Comparison of ENCODE assay signal across 7 mouse cellular contexts in the genomic region with DNA sequence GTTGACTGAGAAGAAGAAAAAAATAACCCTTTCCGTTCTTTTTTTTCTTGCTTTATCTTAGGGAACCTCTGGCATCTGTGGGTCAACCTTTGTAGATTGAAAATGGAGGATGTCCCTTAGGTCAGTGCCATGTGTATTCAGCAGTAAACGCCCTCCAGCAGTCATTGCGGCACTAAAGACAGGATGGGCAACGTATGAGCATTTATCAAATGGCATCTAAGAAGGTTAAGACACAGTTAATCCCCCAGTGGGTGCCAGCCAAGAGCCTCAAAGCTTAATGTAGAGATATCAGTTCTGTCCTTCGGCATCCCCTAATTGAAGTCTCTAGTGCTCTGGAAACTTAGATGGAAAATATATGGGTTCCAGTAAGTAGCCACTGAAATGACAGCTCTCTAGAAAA. TPM values are rescaled to one million over a fixed set of nuclear protein-coding genes. Genes with fewer than 3 reads are reported as not detected.
DNase-seq lines count a peak whose midpoint lies in the region; ATAC-seq lines count a peak whose summit lies in the region.

No protein-coding gene starts in this region.

- peaks cover 24% of the 10 kb centered on the region for H3K4me1 ChIP-seq in lung, embryonic 16.5 days (replicated peaks; ENCODE audit: control insufficient read depth, insufficient read depth, low read length)
- H3K4me1 ChIP-seq in forebrain, embryonic 13.5 days = peaks cover 48% of the 10 kb centered on the region
- peaks cover 40% of the 10 kb centered on the region for H3K4me1 ChIP-seq in limb, embryonic 13.5 days
- peaks cover 31% of the 10 kb centered on the region for H3K4me1 ChIP-seq in stomach, embryonic 14.5 days (ENCODE audit: control insufficient read depth, insufficient read depth, low read length)

- H3K27me3 ChIP-seq in lung, embryonic 16.5 days (ENCODE audit: control insufficient read depth, insufficient read depth, low read depth, low read length) = no peaks in the 10 kb centered on the region
- H3K27me3 ChIP-seq in forebrain, embryonic 13.5 days = no peaks in the 10 kb centered on the region
- no peaks in the 10 kb centered on the region for H3K27me3 ChIP-seq in limb, embryonic 13.5 days
- no peaks in the 10 kb centered on the region for H3K27me3 ChIP-seq in stomach, embryonic 14.5 days (ENCODE audit: control insufficient read depth, insufficient read depth, low read length)

- 33% methylated on average over 5 of the region's 5 CpGs for WGBS in lung, embryonic 16.5 days
- WGBS in forebrain, embryonic 13.5 days = 48% methylated on average over 5 of the region's 5 CpGs
- WGBS in limb, embryonic 13.5 days = 49% methylated on average over 5 of the region's 5 CpGs
- 33% methylated on average over 5 of the region's 5 CpGs for WGBS in stomach, embryonic 14.5 days

- ATAC-seq in lung, embryonic 16.5 days (ENCODE audit: low read depth) = no peak
- ATAC-seq in forebrain, embryonic 13.5 days = no peak
- no peak for ATAC-seq in limb, embryonic 13.5 days (ENCODE audit: low FRiP score, low read depth)
- no peak for ATAC-seq in stomach, embryonic 14.5 days (ENCODE audit: insufficient number of reproducible peaks, insufficient read depth, low FRiP score, low read depth)

- H3K4me3 ChIP-seq in lung, embryonic 16.5 days (ENCODE audit: low read length) = peak overlapping the region; percentile 79
- H3K4me3 ChIP-seq in forebrain, embryonic 13.5 days = peak overlapping the region; percentile 65
- H3K4me3 ChIP-seq in limb, embryonic 13.5 days = peak overlapping the region; percentile 66
- H3K4me3 ChIP-seq in stomach, embryonic 14.5 days (ENCODE audit: low read depth, low read length) = peak overlapping the region; percentile 75

- peak overlapping the region; percentile 97 for H3K27ac ChIP-seq in lung, embryonic 16.5 days (ENCODE audit: low read length)
- peak overlapping the region; percentile 89 for H3K27ac ChIP-seq in forebrain, embryonic 13.5 days
- H3K27ac ChIP-seq in limb, embryonic 13.5 days = peak overlapping the region; percentile 97
- peak overlapping the region; percentile 95; the same call in 1 of the 2 replicates for H3K27ac ChIP-seq in stomach, embryonic 14.5 days (ENCODE audit: low read length)

- peak overlapping the region; percentile 59 for H3K4me2 ChIP-seq in lung, embryonic 16.5 days (ENCODE audit: low read depth, low read length)
- peak overlapping the region; percentile 69 for H3K4me2 ChIP-seq in forebrain, embryonic 13.5 days
- H3K4me2 ChIP-seq in limb, embryonic 13.5 days (replicated peaks) = peak overlapping the region; percentile 97
- H3K4me2 ChIP-seq in stomach, embryonic 14.5 days (replicated peaks; ENCODE audit: low read depth, low read length) = peak overlapping the region; percentile 96

- H3K9ac ChIP-seq in lung, embryonic 16.5 days (ENCODE audit: low read length) = peak overlapping the region; percentile 47
- H3K9ac ChIP-seq in forebrain, embryonic 13.5 days = peak overlapping the region; percentile 67; the same call in 1 of the 2 replicates
- H3K9ac ChIP-seq in limb, embryonic 13.5 days = peak overlapping the region; percentile 85
- H3K9ac ChIP-seq in stomach, embryonic 14.5 days (replicated peaks; ENCODE audit: low read depth, low read length) = 0 out of 2 replicates have a peak overlapping the region, but pooled peaks have one; percentile 14

- no peaks in the 10 kb centered on the region for H3K36me3 ChIP-seq in lung, embryonic 16.5 days (ENCODE audit: control insufficient read depth, insufficient read depth, low read length)
- H3K36me3 ChIP-seq in forebrain, embryonic 13.5 days (ENCODE audit: poor library complexity, severe bottlenecking) = no peaks in the 10 kb centered on the region
- no peaks in the 10 kb centered on the region for H3K36me3 ChIP-seq in limb, embryonic 13.5 days
- H3K36me3 ChIP-seq in stomach, embryonic 14.5 days (ENCODE audit: control insufficient read depth, insufficient read depth, low read length) = no peaks in the 10 kb centered on the region

- H3K9me3 ChIP-seq in lung, embryonic 16.5 days (ENCODE audit: control insufficient read depth, low read length) = no peaks in the 10 kb centered on the region
- no peaks in the 10 kb centered on the region for H3K9me3 ChIP-seq in forebrain, embryonic 13.5 days (replicated peaks)
- H3K9me3 ChIP-seq in limb, embryonic 13.5 days = no peaks in the 10 kb centered on the region
- H3K9me3 ChIP-seq in stomach, embryonic 14.5 days (ENCODE audit: control insufficient read depth, low read depth, low read length) = no peaks in the 10 kb centered on the region

- DNase-seq in lung, postnatal 4 days = no peak
- no peak for DNase-seq in thymus, postnatal 0 days (ENCODE audit: low spot score)
- DNase-seq in spleen, adult 12 weeks (ENCODE audit: low spot score) = no peak

RNA-seq across cellular contexts. Expression of a gene that starts 0.7 kb away (rescaled TPM):
- polyA plus RNA-seq in lung, embryonic 16.5 days (2015; fragmentation: Nextera tagmentation; extraction: Ambion mirVana) = 162 and 164 TPM in 2 replicates
- 18.7 and 19.4 TPM in 2 replicates for polyA plus RNA-seq in forebrain, embryonic 13.5 days (2015; fragmentation: Nextera tagmentation; extraction: Ambion mirVana)
- 127 TPM in 2 replicates for polyA plus RNA-seq in limb, embryonic 13.5 days (2015; fragmentation: Nextera tagmentation; extraction: Ambion mirVana)
- polyA plus RNA-seq in stomach, embryonic 14.5 days (2014; fragmentation: Nextera tagmentation; extraction: Ambion mirVana) = 119 and 134 TPM in 2 replicates
- polyA plus RNA-seq in thymus, postnatal 0 days (2015; fragmentation: Nextera tagmentation; extraction: Ambion mirVana) = 81.9 and 91.2 TPM in 2 replicates

Comparison
In these comparisons a context has a peak if more than half of its experiments do, and no peak if none do; other contexts are left out.
1. H3K9ac ChIP-seq: peak in every context shown above with its lines; median percentile 85 in limb, embryonic 13.5 days; 67 in forebrain, embryonic 13.5 days; 47 in lung, embryonic 16.5 days; 14 in stomach, embryonic 14.5 days.